Mouse (Mus musculus): Measurements from ENCODE around the gene Atp13a4. TPM values are rescaled to one million over a fixed set of nuclear protein-coding genes. Genes with fewer than 3 reads are reported as not detected.

The Atp13a4 gene
- total RNA-seq, 1 experiment: 1.1 TPM

GRCm38 (mm10) chr16:29451706-29452105, 93.0 kb downstream of the Atp13a4 start:
- TF ChIP-seq ZC3H11A (IDR thresholded peaks at IDR 0.05; ENCODE audit: borderline replicate concordance, low read depth, low read length) (peak; percentile 54; the same call in 1 of the 2 replicates), MAFK (IDR thresholded peaks at IDR 0.05; ENCODE audit: insufficient read depth, low read depth, low read length) (no peak)
- no peak overlapping the region for H3K4me3 ChIP-seq (ENCODE audit: insufficient read depth in 1 of 2, low read depth in 1 of 2, low read length in 2 of 2, poor library complexity in 1 of 2, severe bottlenecking in 1 of 2)
- H3K36me3 ChIP-seq (ENCODE audit: control insufficient read depth, insufficient read depth, low read length, poor library complexity, severe bottlenecking): no peaks in the 10 kb centered on the region
- no peak overlapping the region for H3K9ac ChIP-seq (ENCODE audit: insufficient read depth, low read depth, low read length, poor library complexity, severe bottlenecking)
- no peaks in the 10 kb centered on the region for H3K4me1 ChIP-seq (ENCODE audit: control insufficient read depth in 2 of 2, insufficient read depth in 2 of 2, low read length in 2 of 2, poor library complexity in 1 of 2)
- DNase-seq (ENCODE audit: low read depth, low spot score): peak; percentile 44
- in situ Hi-C loops (cut with MboI; ENCODE audit: low sequenced_read_pairs in 2 of 2, unreplicated experiment in 2 of 2): no loop called here
- H3K9me3 ChIP-seq (ENCODE audit: control insufficient read depth, insufficient read depth, low read depth, low read length): no peaks in the 10 kb centered on the region
- no peak overlapping the region for H3K27ac ChIP-seq (ENCODE audit: insufficient read depth, low read depth, low read length, poor library complexity, severe bottlenecking)

DNA sequence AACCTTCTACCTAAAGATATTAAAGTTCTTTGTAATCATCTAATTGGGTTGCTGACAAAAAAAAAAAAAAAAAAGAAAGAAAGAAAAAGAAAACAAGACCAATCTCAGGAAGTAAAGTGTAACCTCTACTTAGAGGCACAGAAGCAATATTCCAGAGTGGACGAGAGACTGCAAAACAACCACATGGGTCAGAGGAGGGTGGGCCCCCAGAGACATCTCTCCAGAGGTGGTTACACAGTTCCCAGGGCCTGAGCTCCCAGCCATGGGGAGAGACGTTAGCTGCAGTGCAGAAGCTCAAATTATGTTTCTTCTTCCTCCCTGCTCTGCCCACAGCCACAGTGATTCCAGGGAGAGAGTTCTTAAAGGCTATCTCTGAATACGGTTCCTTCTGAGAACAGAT, 102.5 kb downstream of the Atp13a4 start:
- Histone ChIP-seq H3K4me3 (ENCODE audit: insufficient read depth in 1 of 2, low read depth in 1 of 2, low read length in 2 of 2, poor library complexity in 1 of 2, severe bottlenecking in 1 of 2) (no peak overlapping the region), H3K36me3 (ENCODE audit: control insufficient read depth, insufficient read depth, low read length, poor library complexity, severe bottlenecking) (no peaks in the 10 kb centered on the region), H3K9me3 (ENCODE audit: control insufficient read depth, insufficient read depth, low read depth, low read length) (no peaks in the 10 kb centered on the region), H3K4me1 (ENCODE audit: control insufficient read depth in 2 of 2, insufficient read depth in 2 of 2, low read length in 2 of 2, poor library complexity in 1 of 2) (no peaks in the 10 kb centered on the region), H3K9ac (ENCODE audit: insufficient read depth, low read depth, low read length, poor library complexity, severe bottlenecking) (no peak overlapping the region), H3K27ac (ENCODE audit: insufficient read depth, low read depth, low read length, poor library complexity, severe bottlenecking) (no peak overlapping the region)
- DNase-seq (ENCODE audit: low read depth, low spot score): no peak
- TF ChIP-seq MAFK (IDR thresholded peaks at IDR 0.05; ENCODE audit: insufficient read depth, low read depth, low read length) (no peak), CHD2 (IDR thresholded peaks at IDR 0.05; ENCODE audit: low read depth, low read length) (no peak), ZNF384 (IDR thresholded peaks at IDR 0.05; ENCODE audit: low read depth, low read length) (no peak), ZC3H11A (IDR thresholded peaks at IDR 0.05; ENCODE audit: borderline replicate concordance, low read depth, low read length) (no peak), HCFC1 (IDR thresholded peaks at IDR 0.05; ENCODE audit: borderline replicate concordance, insufficient read depth, low read length) (no peak)
- in situ Hi-C loops (cut with MboI; ENCODE audit: low sequenced_read_pairs in 2 of 2, unreplicated experiment in 2 of 2): no loop called here

DNA sequence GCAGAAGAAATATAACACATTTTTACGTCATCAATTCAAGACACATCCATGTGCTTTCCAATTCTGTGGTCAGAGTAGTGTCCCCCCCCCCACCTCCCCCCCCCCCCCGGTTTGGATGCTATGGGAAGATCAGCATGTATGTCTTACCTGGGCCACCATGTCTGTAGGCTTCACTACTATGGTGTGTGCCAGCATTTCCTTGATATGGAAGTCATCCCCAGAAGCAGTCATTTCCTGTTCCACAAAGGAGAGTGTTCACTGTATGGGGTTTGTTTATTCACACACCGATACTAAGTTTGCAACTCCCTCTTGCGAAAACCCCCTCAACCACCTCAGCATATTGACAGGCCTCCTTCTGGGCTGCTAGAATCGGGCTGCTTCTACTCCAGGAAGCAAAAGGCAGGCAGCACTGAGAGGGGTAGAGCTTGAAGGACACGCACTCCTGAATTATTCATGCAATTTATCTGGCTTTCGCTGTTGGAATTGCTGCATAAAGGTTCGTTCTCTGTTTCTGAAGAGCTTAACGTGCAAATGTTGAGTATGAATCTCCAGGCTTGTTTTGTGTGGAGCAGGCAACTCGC, 103.2 kb downstream of the Atp13a4 start:
- no peak for DNase-seq (ENCODE audit: low read depth, low spot score)
- Histone ChIP-seq H3K4me3 (ENCODE audit: insufficient read depth in 1 of 2, low read depth in 1 of 2, low read length in 2 of 2, poor library complexity in 1 of 2, severe bottlenecking in 1 of 2) (no peak overlapping the region), H3K9me3 (ENCODE audit: control insufficient read depth, insufficient read depth, low read depth, low read length) (no peaks in the 10 kb centered on the region), H3K4me1 (ENCODE audit: control insufficient read depth in 2 of 2, insufficient read depth in 2 of 2, low read length in 2 of 2, poor library complexity in 1 of 2) (no peaks in the 10 kb centered on the region), H3K36me3 (ENCODE audit: control insufficient read depth, insufficient read depth, low read length, poor library complexity, severe bottlenecking) (no peaks in the 10 kb centered on the region), H3K27ac (ENCODE audit: insufficient read depth, low read depth, low read length, poor library complexity, severe bottlenecking) (no peak overlapping the region), H3K9ac (ENCODE audit: insufficient read depth, low read depth, low read length, poor library complexity, severe bottlenecking) (no peak overlapping the region)
- in situ Hi-C loops (cut with MboI; ENCODE audit: low sequenced_read_pairs in 2 of 2, unreplicated experiment in 2 of 2): no loop called here
- TF ChIP-seq ZNF384 (IDR thresholded peaks at IDR 0.05; ENCODE audit: low read depth, low read length) (no peak), ZC3H11A (IDR thresholded peaks at IDR 0.05; ENCODE audit: borderline replicate concordance, low read depth, low read length) (no peak), HCFC1 (IDR thresholded peaks at IDR 0.05; ENCODE audit: borderline replicate concordance, insufficient read depth, low read length) (no peak), MAFK (IDR thresholded peaks at IDR 0.05; ENCODE audit: insufficient read depth, low read depth, low read length) (no peak), CHD2 (IDR thresholded peaks at IDR 0.05; ENCODE audit: low read depth, low read length) (no peak)

DNA sequence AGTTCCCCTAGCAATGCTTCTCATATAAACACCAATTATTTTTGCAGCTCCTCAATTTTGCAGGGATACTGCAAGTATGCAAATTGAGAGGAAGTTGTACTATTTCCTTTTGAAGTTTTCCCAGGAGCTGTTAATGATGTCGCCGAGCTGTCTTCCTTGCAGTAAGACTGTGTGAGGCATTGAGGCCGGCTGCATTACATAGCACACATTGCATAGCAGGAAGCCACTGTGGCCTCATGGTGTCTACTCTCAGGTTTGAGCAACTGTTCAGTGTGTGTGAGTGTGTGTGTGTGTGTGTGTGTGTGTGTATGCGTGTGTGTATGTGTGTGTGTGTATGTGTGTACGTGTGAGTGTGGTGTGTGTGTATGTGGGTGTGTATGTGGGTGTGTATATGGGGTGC, 106.6 kb downstream of the Atp13a4 start:
- DNase-seq (ENCODE audit: low read depth, low spot score): no peak
- TF ChIP-seq ZC3H11A (IDR thresholded peaks at IDR 0.05; ENCODE audit: borderline replicate concordance, low read depth, low read length): no peak
- TF ChIP-seq HCFC1 (IDR thresholded peaks at IDR 0.05; ENCODE audit: borderline replicate concordance, insufficient read depth, low read length): no peak
- TF ChIP-seq MAFK (IDR thresholded peaks at IDR 0.05; ENCODE audit: insufficient read depth, low read depth, low read length): no peak
- no peak for TF ChIP-seq CHD2 (IDR thresholded peaks at IDR 0.05; ENCODE audit: low read depth, low read length)
- TF ChIP-seq ZNF384 (IDR thresholded peaks at IDR 0.05; ENCODE audit: low read depth, low read length): no peak
- Histone ChIP-seq H3K9ac (ENCODE audit: insufficient read depth, low read depth, low read length, poor library complexity, severe bottlenecking) (no peak overlapping the region), H3K4me3 (ENCODE audit: insufficient read depth in 1 of 2, low read depth in 1 of 2, low read length in 2 of 2, poor library complexity in 1 of 2, severe bottlenecking in 1 of 2) (no peak overlapping the region), H3K9me3 (ENCODE audit: control insufficient read depth, insufficient read depth, low read depth, low read length) (no peaks in the 10 kb centered on the region), H3K36me3 (ENCODE audit: control insufficient read depth, insufficient read depth, low read length, poor library complexity, severe bottlenecking) (no peaks in the 10 kb centered on the region), H3K4me1 (ENCODE audit: control insufficient read depth in 2 of 2, insufficient read depth in 2 of 2, low read length in 2 of 2, poor library complexity in 1 of 2) (no peaks in the 10 kb centered on the region), H3K27ac (ENCODE audit: insufficient read depth, low read depth, low read length, poor library complexity, severe bottlenecking) (no peak overlapping the region)
- in situ Hi-C loops (cut with MboI; ENCODE audit: low sequenced_read_pairs in 2 of 2, unreplicated experiment in 2 of 2): no loop called here

GRCm38 (mm10) chr16:29435746-29436145, 108.9 kb downstream of the Atp13a4 start:
- Histone ChIP-seq H3K4me1 (ENCODE audit: control insufficient read depth in 2 of 2, insufficient read depth in 2 of 2, low read length in 2 of 2, poor library complexity in 1 of 2) (no peaks in the 10 kb centered on the region), H3K9ac (ENCODE audit: insufficient read depth, low read depth, low read length, poor library complexity, severe bottlenecking) (no peak overlapping the region), H3K27ac (ENCODE audit: insufficient read depth, low read depth, low read length, poor library complexity, severe bottlenecking) (no peak overlapping the region), H3K9me3 (ENCODE audit: control insufficient read depth, insufficient read depth, low read depth, low read length) (no peaks in the 10 kb centered on the region), H3K4me3 (ENCODE audit: insufficient read depth in 1 of 2, low read depth in 1 of 2, low read length in 2 of 2, poor library complexity in 1 of 2, severe bottlenecking in 1 of 2) (no peak overlapping the region), H3K36me3 (ENCODE audit: control insufficient read depth, insufficient read depth, low read length, poor library complexity, severe bottlenecking) (no peaks in the 10 kb centered on the region)
- TF ChIP-seq CHD2 (IDR thresholded peaks at IDR 0.05; ENCODE audit: low read depth, low read length): no peak
- TF ChIP-seq ZNF384 (IDR thresholded peaks at IDR 0.05; ENCODE audit: low read depth, low read length): no peak
- TF ChIP-seq ZC3H11A (IDR thresholded peaks at IDR 0.05; ENCODE audit: borderline replicate concordance, low read depth, low read length): no peak
- TF ChIP-seq MAFK (IDR thresholded peaks at IDR 0.05; ENCODE audit: insufficient read depth, low read depth, low read length): no peak
- no peak for TF ChIP-seq HCFC1 (IDR thresholded peaks at IDR 0.05; ENCODE audit: borderline replicate concordance, insufficient read depth, low read length)
- DNase-seq (ENCODE audit: low read depth, low spot score): no peak
- in situ Hi-C loops (cut with MboI; ENCODE audit: low sequenced_read_pairs in 2 of 2, unreplicated experiment in 2 of 2): no loop called here

Measured in ES-E14 (cell line).